ENCODE assay signal across 8 mouse cellular contexts in genomic region chrX:151345333-151346125, GRCm38 (mm10). TPM values are rescaled to one million over a fixed set of nuclear protein-coding genes. Genes with fewer than 3 reads are reported as not detected.
DNase-seq lines count a peak whose midpoint lies in the region; ATAC-seq and TF ChIP-seq lines count a peak whose summit lies in the region.

No protein-coding gene starts in this region.

- no peak overlapping the region for H3K27ac ChIP-seq in kidney, postnatal 0 days
- no peak overlapping the region for H3K27ac ChIP-seq in embryonic facial prominence, embryonic 11.5 days (replicated peaks; ENCODE audit: low read depth, low read length)
- no peak overlapping the region for H3K27ac ChIP-seq in hindbrain, embryonic 11.5 days (ENCODE audit: low read depth, low read length)

- no peaks in the 10 kb centered on the region for H3K36me3 ChIP-seq in kidney, postnatal 0 days (ENCODE audit: insufficient read depth, low read length)
- H3K36me3 ChIP-seq in embryonic facial prominence, embryonic 11.5 days (replicated peaks; ENCODE audit: control insufficient read depth, insufficient read depth, low read depth, low read length), result no peaks in the 10 kb centered on the region
- H3K36me3 ChIP-seq in hindbrain, embryonic 11.5 days (ENCODE audit: control insufficient read depth, insufficient read depth, low read length), result no peaks in the 10 kb centered on the region

- TF ChIP-seq CTCF in kidney, postnatal 0 days (IDR thresholded peaks at IDR 0.05; ENCODE audit: low read depth), result no peak

- no peaks in the 10 kb centered on the region for H3K9me3 ChIP-seq in kidney, postnatal 0 days (replicated peaks; ENCODE audit: low read length)
- no peaks in the 10 kb centered on the region for H3K9me3 ChIP-seq in embryonic facial prominence, embryonic 11.5 days (replicated peaks; ENCODE audit: control insufficient read depth, low read length)
- no peaks in the 10 kb centered on the region for H3K9me3 ChIP-seq in hindbrain, embryonic 11.5 days (ENCODE audit: control insufficient read depth, low read length)

- peak overlapping the region; percentile 57 for H3K4me3 ChIP-seq in kidney, postnatal 0 days (replicated peaks; ENCODE audit: low read depth, low read length)
- H3K4me3 ChIP-seq in embryonic facial prominence, embryonic 11.5 days (ENCODE audit: low read depth, low read length), result peak overlapping the region; percentile 65
- H3K4me3 ChIP-seq in hindbrain, embryonic 11.5 days (ENCODE audit: low read depth, low read length), result peak overlapping the region; percentile 61; the same call in 1 of the 2 replicates

- no peak for ATAC-seq in kidney, postnatal 0 days (replicated peaks; ENCODE audit: low FRiP score, low read depth)
- ATAC-seq in embryonic facial prominence, embryonic 11.5 days (replicated peaks; ENCODE audit: insufficient number of reproducible peaks, low FRiP score, low TSS enrichment, low read depth), result no peak
- ATAC-seq in hindbrain, embryonic 11.5 days (ENCODE audit: low FRiP score), result no peak

- WGBS in kidney, postnatal 0 days, result 38% methylated on average over 11 of the region's 11 CpGs
- 41% methylated on average over 11 of the region's 11 CpGs for WGBS in embryonic facial prominence, embryonic 11.5 days
- WGBS in hindbrain, embryonic 11.5 days, result 44% methylated on average over 11 of the region's 11 CpGs

- H3K4me1 ChIP-seq in kidney, postnatal 0 days (replicated peaks; ENCODE audit: insufficient read depth, low read length), result no peaks in the 10 kb centered on the region
- no peaks in the 10 kb centered on the region for H3K4me1 ChIP-seq in embryonic facial prominence, embryonic 11.5 days (ENCODE audit: control insufficient read depth, insufficient read depth, low read length)
- H3K4me1 ChIP-seq in hindbrain, embryonic 11.5 days (replicated peaks; ENCODE audit: control insufficient read depth, insufficient read depth, low read length), result no peaks in the 10 kb centered on the region

- DNase-seq in kidney, postnatal 0 days (ENCODE audit: low spot score), result no peak
- DNase-seq in kidney, adult 11 months, result no peak
- DNase-seq in MN1 (ENCODE audit: low spot score), result peak; percentile 5
- DNase-seq in embryonic facial prominence, embryonic 11.5 days (ENCODE audit: low spot score), result no peak
- DNase-seq in hindbrain, embryonic 11.5 days (ENCODE audit: low spot score), result no peak
- DNase-seq in lung, postnatal 36 days, result peak; percentile 5
- DNase-seq in spleen, postnatal 14 days (ENCODE audit: low spot score in 2 of 2), result no peak
- no peak for DNase-seq in testis, postnatal 10 days (ENCODE audit: low spot score)

- no peak overlapping the region for H3K9ac ChIP-seq in kidney, postnatal 0 days (ENCODE audit: low read depth, low read length)
- no peak overlapping the region for H3K9ac ChIP-seq in embryonic facial prominence, embryonic 11.5 days (replicated peaks; ENCODE audit: low read length)
- H3K9ac ChIP-seq in hindbrain, embryonic 11.5 days (ENCODE audit: low read depth, low read length), result no peak overlapping the region

- peak overlapping the region; percentile 67 for H3K4me2 ChIP-seq in kidney, postnatal 0 days (ENCODE audit: low read length)
- peak overlapping the region; percentile 78 for H3K4me2 ChIP-seq in embryonic facial prominence, embryonic 11.5 days (ENCODE audit: low read depth, low read length)
- H3K4me2 ChIP-seq in hindbrain, embryonic 11.5 days (replicated peaks; ENCODE audit: low read depth, low read length), result peak overlapping the region; percentile 58

- no peaks in the 10 kb centered on the region for H3K27me3 ChIP-seq in kidney, postnatal 0 days (ENCODE audit: insufficient read depth, low read length)
- H3K27me3 ChIP-seq in embryonic facial prominence, embryonic 11.5 days (ENCODE audit: control insufficient read depth, insufficient read depth, low read length), result no peaks in the 10 kb centered on the region; the same call in 1 of the 2 replicates
- H3K27me3 ChIP-seq in hindbrain, embryonic 11.5 days (ENCODE audit: control insufficient read depth, insufficient read depth, low read length), result peaks cover 2% of the 10 kb centered on the region; the same call in 1 of the 2 replicates

RNA-seq across cellular contexts. Expression of gene Fam120c, which starts 1.6 kb away (rescaled TPM):
- 2.9 and 3.1 TPM in 2 replicates for polyA plus RNA-seq in kidney, postnatal 0 days (2015; fragmentation: Nextera tagmentation; extraction: Ambion mirVana)
- 3.1 and 3.2 TPM in 2 replicates for polyA plus RNA-seq in embryonic facial prominence, embryonic 11.5 days (2014; fragmentation: Nextera tagmentation; extraction: Ambion mirVana)
- polyA plus RNA-seq in hindbrain, embryonic 11.5 days (2014; fragmentation: Nextera tagmentation; extraction: Ambion mirVana), result 2.9 and 3.4 TPM in 2 replicates

Comparison
In these comparisons a context has a peak if more than half of its experiments do, and no peak if none do; other contexts are left out.
1. DNase-seq: peak in MN1 (single experiment) and lung, postnatal 36 days (single experiment); none in kidney, postnatal 0 days (single experiment), kidney, adult 11 months (single experiment), embryonic facial prominence, embryonic 11.5 days (single experiment), hindbrain, embryonic 11.5 days (single experiment), spleen, postnatal 14 days (0 of 2) and testis, postnatal 10 days (single experiment).
2. Peak in every context shown above with its lines, with median percentiles within 50 percentile points of each other: H3K4me2 ChIP-seq and H3K4me3 ChIP-seq.